Mouse (Mus musculus) hindbrain, embryonic 11.5 days (tissue): ENCODE measurements at regions not wholly inside any gene's neighbourhood (a gene's known extent, or its start where the extent isn't known, plus 50 kb on each side); places are given as distances from the start of the nearest gene placed in this dataset.

Experiments
- ATAC-seq: fragments of 200-750 bp; cut with Nextera tagmentation; 2 replicates; pipeline ENCODE4 v1.8.0; 2017; ENCODE audit warnings: mild to moderate bottlenecking, moderate TSS enrichment, moderate library complexity; ENCODE audit not compliant: low FRiP score
- DNase-seq: peaks from one replicate; pipeline ENCODE4 v3.0.0-alpha.2; 2015; ENCODE audit warnings: low spot score
- H3K27ac ChIP-seq: fragments of 300-500 bp; sonication (generic); 2 replicates; pipeline ENCODE4 v1.5.1; 2014; ENCODE audit warnings: mild to moderate bottlenecking, low read depth, low read length
- H3K27me3 ChIP-seq: fragments of 300-500 bp; sonication (generic); 2 replicates; pipeline ENCODE4 v1.6.1; 2014; ENCODE audit warnings: mild to moderate bottlenecking, low read length, moderate library complexity, mixed read lengths; ENCODE audit not compliant: control insufficient read depth, insufficient read depth
- H3K36me3 ChIP-seq: fragments of 300-500 bp; sonication (generic); 2 replicates; pipeline ENCODE4 v1.6.1; 2014; ENCODE audit warnings: mild to moderate bottlenecking, low read length, moderate library complexity, mixed read lengths; ENCODE audit not compliant: control insufficient read depth, insufficient read depth
- H3K4me1 ChIP-seq: fragments of 300-500 bp; sonication (generic); replicated peaks from 2 replicates; pipeline ENCODE4 v1.6.1; 2014; ENCODE audit warnings: low read length, mixed read lengths; ENCODE audit not compliant: control insufficient read depth, insufficient read depth
- H3K4me2 ChIP-seq: fragments of 300-500 bp; sonication (generic); replicated peaks from 2 replicates; pipeline ENCODE4 v1.6.1; 2014; ENCODE audit warnings: mild to moderate bottlenecking, low read depth, low read length
- H3K4me3 ChIP-seq: fragments of 300-500 bp; sonication (generic); 2 replicates; pipeline ENCODE4 v1.5.1; 2014; ENCODE audit warnings: low read depth, low read length
- H3K9ac ChIP-seq: fragments of 300-500 bp; sonication (generic); 2 replicates; pipeline ENCODE4 v1.6.1; 2014; ENCODE audit warnings: low read depth, low read length
- H3K9me3 ChIP-seq: fragments of 300-500 bp; sonication (generic); 2 replicates; pipeline ENCODE4 v1.6.1; 2016; ENCODE audit warnings: low read length; ENCODE audit not compliant: control insufficient read depth
- WGBS: fragments of 180-500 bp; shearing (Covaris S2); extraction: QIAGEN DNeasy Blood & Tissue Kit; methylation state at CpG from one replicate; pipeline ENCODE4 v1.1.7; 2014; 5-methylcytosine and 5-hydroxymethylcytosine counted together

DNA sequence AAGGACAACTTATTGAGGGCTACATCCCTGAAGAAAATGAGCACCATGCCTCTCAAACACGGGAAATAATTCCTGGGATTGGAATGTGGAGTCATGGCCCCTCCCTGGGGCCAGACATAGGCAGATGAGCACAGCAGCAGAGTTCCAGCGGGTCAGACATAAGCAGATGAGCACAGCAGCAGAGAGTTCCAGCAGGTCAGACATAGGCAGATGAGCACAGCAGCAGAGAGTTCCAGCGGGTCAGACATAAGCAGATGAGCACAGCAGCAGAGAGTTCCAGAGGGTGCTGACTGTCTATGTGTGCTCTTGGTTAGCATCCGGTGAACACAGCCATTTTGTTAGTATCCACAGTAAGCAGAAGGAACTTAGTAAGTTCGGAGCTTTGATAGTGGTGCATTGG lies 126.2 kb upstream of the Ptprm start:
- no peaks in the 10 kb centered on the region for H3K9me3 ChIP-seq
- no peak for DNase-seq
- WGBS, result 76% methylated on average over 5 of the region's 5 CpGs
- H3K4me2 ChIP-seq, result no peak overlapping the region
- no peaks in the 10 kb centered on the region for H3K4me1 ChIP-seq
- no peak for ATAC-seq
- no peaks in the 10 kb centered on the region for H3K27me3 ChIP-seq
- no peak overlapping the region for H3K9ac ChIP-seq
- no peaks in the 10 kb centered on the region for H3K36me3 ChIP-seq
- no peak overlapping the region for H3K4me3 ChIP-seq
- no peak overlapping the region for H3K27ac ChIP-seq

DNA sequence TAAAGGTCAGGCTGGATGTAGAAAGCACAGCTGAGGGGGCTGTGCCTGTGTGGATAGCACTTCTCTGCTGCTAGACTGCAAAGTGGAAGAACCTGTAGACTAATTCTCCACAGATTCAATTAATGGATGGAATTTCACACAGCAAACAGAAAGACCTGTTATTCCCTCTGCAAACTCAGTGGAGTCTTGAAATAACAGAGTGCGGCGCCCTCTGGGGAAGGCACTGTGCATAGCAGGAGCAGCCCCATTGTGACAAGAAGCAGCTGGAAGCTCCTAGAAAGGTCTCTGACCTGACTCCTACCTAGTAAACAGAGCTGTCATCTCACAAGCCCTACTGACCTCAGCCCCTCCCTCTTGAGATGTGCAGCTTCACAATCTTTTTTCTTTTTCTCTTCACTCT lies 118.9 kb upstream of the Ptprm start:
- Histone ChIP-seq H3K4me3 (no peak overlapping the region), H3K9me3 (no peaks in the 10 kb centered on the region), H3K4me1 (no peaks in the 10 kb centered on the region), H3K9ac (no peak overlapping the region), H3K36me3 (no peaks in the 10 kb centered on the region), H3K27ac (no peak overlapping the region), H3K4me2 (no peak overlapping the region), H3K27me3 (no peaks in the 10 kb centered on the region)
- DNase-seq, result peak; percentile 78
- ATAC-seq, result no peak
- 42% methylated on average over 2 of the region's 2 CpGs for WGBS

DNA sequence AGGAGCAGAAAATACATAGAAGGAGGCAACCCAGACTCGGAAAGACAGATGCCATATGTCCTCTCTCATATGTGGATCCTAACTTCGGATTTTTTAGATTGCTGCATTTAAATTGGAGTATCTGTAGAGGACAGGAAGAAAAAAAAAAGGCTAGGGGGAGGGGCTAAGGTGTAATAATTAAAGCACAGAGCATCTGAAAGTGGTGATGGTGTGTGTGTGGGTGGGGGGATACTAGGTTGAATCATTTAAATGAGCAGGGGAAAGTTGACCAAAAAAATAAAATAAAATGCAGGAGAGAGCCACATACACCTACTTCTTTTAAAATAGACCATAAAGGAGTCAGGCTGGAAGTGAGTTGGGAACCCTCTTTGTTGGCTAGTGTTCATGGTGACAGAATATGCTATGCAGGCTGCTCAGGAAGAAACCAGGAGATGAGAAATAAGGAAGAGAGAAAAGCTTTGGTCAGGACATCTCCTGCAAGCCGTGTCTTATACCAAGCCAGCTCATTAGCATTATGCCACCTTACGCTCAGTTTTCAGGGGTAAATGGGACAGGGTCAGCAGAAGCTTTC lies 104.7 kb upstream of the Ptprm start:
- ATAC-seq, result no peak
- 87% methylated on average over 4 of the region's 4 CpGs for WGBS

DNA sequence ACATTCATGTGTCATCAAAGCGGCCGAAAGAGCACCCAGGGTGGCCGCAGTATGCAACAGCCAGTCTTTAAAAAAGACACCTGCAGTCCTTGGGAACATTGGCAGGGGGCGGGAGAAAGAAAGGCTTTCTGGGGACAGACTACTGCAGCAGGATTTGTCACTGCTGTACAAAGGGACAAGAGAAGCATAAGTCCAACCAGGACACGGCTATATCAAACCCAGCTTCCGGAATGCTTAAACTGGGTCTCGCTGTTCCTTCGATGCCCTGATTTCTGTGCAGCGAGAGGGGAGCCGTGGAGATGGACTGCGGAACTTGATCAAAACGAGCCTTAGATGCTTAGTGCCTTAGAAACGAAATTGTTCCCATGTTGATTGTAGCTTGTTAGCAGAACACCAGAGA lies 97.7 kb upstream of the Ptprm start:
- DNase-seq (no peak), ATAC-seq (no peak)

More for the DNA sequence above, 104.7 kb upstream of the Ptprm start:
- no peak for DNase-seq
- Histone ChIP-seq H3K4me1 (no peaks in the 10 kb centered on the region), H3K27ac (no peak overlapping the region), H3K4me3 (no peak overlapping the region), H3K9me3 (no peaks in the 10 kb centered on the region), H3K27me3 (no peaks in the 10 kb centered on the region), H3K36me3 (no peaks in the 10 kb centered on the region), H3K9ac (no peak overlapping the region), H3K4me2 (no peak overlapping the region)

DNA sequence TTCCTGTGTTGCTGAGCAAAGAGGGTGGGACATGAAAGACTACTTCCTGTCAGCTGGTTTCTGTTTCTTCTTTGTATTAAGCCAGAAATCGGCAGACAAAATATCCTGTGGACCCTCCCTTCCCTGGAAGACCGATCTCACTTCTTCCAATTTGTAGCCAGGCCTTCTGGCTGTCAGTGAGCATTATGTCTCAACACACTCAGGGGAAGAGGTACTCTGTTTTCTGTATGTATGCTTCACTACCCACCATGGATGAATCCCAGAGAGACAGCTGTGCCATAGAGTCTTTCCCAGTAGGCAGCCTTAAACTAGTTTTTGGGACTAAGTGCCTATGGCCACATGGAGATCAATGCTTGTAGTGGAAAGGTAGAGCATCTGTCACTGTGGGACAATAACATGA lies 96.8 kb upstream of the Ptprm start:
- H3K4me3 ChIP-seq, result no peak overlapping the region
- no peaks in the 10 kb centered on the region for H3K27me3 ChIP-seq
- WGBS, result 70% methylated on average over 2 of the region's 2 CpGs
- no peak overlapping the region for H3K27ac ChIP-seq
- no peaks in the 10 kb centered on the region for H3K36me3 ChIP-seq
- no peak overlapping the region for H3K9ac ChIP-seq
- H3K4me1 ChIP-seq, result no peaks in the 10 kb centered on the region
- no peak overlapping the region for H3K4me2 ChIP-seq
- ATAC-seq, result no peak
- DNase-seq, result no peak
- H3K9me3 ChIP-seq, result no peaks in the 10 kb centered on the region

More for the DNA sequence above, 97.7 kb upstream of the Ptprm start:
- no peak overlapping the region for H3K27ac ChIP-seq
- H3K27me3 ChIP-seq, result no peaks in the 10 kb centered on the region
- no peak overlapping the region for H3K4me2 ChIP-seq
- WGBS, result 86% methylated on average over 13 of the region's 13 CpGs
- H3K9me3 ChIP-seq, result no peaks in the 10 kb centered on the region
- no peak overlapping the region for H3K4me3 ChIP-seq
- H3K9ac ChIP-seq, result no peak overlapping the region
- H3K36me3 ChIP-seq, result no peaks in the 10 kb centered on the region
- no peaks in the 10 kb centered on the region for H3K4me1 ChIP-seq

DNA sequence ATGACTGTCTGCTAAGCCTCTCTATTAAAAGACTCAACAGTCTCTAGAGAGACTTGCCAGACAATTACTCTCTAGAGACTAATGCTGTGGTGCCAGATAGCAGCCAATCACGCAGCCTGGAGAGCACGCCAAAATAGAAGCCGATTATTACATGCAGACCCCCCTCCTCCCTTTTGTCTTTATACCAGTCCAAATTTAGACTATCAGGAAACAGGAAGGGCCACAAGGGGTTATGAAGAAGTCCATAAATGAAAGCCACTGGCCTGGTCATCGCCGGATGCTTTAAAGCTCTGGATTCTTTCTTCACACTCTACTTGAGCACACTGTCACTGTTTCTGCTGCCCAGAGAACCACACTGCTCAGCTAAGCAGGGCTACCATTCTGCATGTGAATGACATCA lies 95.8 kb upstream of the Ptprm start:
- H3K36me3 ChIP-seq, result no peaks in the 10 kb centered on the region
- no peak for DNase-seq
- ATAC-seq, result no peak
- H3K4me3 ChIP-seq, result no peak overlapping the region
- 85% methylated on average over 5 of the region's 5 CpGs for WGBS
- H3K4me2 ChIP-seq, result no peak overlapping the region
- no peak overlapping the region for H3K27ac ChIP-seq
- no peaks in the 10 kb centered on the region for H3K4me1 ChIP-seq
- no peaks in the 10 kb centered on the region for H3K9me3 ChIP-seq
- no peak overlapping the region for H3K9ac ChIP-seq
- H3K27me3 ChIP-seq, result no peaks in the 10 kb centered on the region

DNA sequence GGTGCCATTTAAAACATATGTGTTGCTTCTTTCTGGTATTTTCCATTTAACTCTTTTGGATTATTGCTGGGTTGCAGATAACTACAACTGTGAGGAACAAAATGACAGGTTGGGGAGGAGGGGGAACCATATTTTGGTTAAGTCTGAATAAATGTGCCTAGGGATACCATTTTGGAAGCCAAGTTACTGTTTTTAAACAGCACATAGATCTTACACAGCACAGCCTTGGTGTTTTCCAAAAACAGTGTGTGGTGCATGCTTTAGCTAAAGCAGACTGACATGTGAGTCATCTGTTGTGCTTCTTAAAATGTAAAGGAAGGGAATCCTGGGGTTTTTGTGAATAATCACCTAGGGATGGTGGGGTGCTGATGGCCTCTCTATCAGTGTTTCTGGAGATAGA lies 91.7 kb upstream of the Ptprm start:
- ATAC-seq (no peak), DNase-seq (no peak)
- H3K4me1 ChIP-seq, result no peaks in the 10 kb centered on the region
- no peak overlapping the region for H3K4me3 ChIP-seq
- no peak overlapping the region for H3K9ac ChIP-seq
- H3K9me3 ChIP-seq, result no peaks in the 10 kb centered on the region
- H3K36me3 ChIP-seq, result no peaks in the 10 kb centered on the region
- H3K27me3 ChIP-seq, result no peaks in the 10 kb centered on the region
- H3K4me2 ChIP-seq, result no peak overlapping the region
- H3K27ac ChIP-seq, result no peak overlapping the region

DNA sequence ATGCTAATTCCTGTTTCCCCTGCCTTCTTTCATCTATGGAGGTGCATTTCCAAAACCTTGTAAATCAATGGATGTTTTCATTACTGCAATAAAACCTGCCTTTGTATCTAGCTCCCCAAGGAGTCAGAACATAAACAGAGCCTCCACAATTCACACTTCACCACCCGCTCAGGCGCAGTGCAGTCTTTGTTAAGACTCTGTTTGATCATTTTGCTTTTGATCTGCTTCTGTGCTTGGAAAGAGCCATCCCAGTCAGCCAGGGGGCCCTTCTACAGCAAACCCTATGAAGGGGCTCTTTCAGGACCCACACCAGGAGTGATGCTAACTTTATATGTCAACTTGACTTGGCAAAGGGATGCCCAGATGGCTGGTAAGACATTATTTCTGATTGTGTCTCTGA lies 86.7 kb upstream of the Ptprm start:
- no peaks in the 10 kb centered on the region for H3K27me3 ChIP-seq
- no peak overlapping the region for H3K4me2 ChIP-seq
- no peak overlapping the region for H3K9ac ChIP-seq
- no peak overlapping the region for H3K27ac ChIP-seq
- no peaks in the 10 kb centered on the region for H3K9me3 ChIP-seq
- H3K4me3 ChIP-seq, result no peak overlapping the region
- DNase-seq, result no peak
- 77% methylated on average over 2 of the region's 2 CpGs for WGBS
- H3K36me3 ChIP-seq, result no peaks in the 10 kb centered on the region
- no peak for ATAC-seq
- H3K4me1 ChIP-seq, result no peaks in the 10 kb centered on the region

DNA sequence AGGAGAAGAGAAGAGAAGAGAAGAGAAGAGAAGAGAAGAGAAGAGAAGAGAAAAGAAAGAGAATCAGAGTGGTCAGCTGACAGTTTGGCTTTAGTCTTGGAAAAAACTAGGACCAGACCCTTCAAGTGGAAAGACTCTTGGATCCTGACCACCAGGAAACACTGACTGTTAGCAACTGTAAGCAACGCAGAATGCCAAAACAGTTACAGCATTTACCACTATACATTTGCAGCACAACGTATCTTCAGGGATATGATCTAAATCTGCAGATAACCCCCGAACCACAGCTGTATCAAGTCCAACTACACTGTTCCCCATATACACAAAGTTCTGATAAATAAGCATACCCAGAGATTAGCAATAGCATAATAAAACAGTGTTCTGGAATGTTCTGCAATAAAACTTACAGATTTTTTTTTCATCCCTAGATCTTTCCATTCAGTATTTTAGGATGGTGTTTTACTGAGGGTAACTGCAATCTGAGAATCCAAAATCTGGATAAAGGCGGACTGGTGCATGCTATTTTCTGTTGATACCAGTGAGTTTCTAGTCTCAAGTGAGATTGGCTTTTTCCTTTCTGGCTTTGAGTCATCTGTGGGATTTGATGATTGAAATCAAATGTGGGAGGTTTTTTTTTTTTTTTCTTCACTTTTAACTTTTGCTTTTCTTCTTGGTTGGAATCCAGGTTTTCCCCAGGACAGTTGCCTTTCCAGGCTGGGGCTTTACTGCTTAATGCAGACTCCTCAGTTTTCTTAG lies 65.9 kb upstream of the Ptprm start:
- H3K9ac ChIP-seq, result no peak overlapping the region
- WGBS, result 87% methylated on average over 4 of the region's 4 CpGs
- DNase-seq, result no peak
- H3K4me1 ChIP-seq, result no peaks in the 10 kb centered on the region
- no peaks in the 10 kb centered on the region for H3K27me3 ChIP-seq
- no peaks in the 10 kb centered on the region for H3K36me3 ChIP-seq
- ATAC-seq, result no peak
- H3K9me3 ChIP-seq, result no peaks in the 10 kb centered on the region
- no peak overlapping the region for H3K4me2 ChIP-seq
- H3K27ac ChIP-seq, result no peak overlapping the region
- H3K4me3 ChIP-seq, result no peak overlapping the region
